Mouse (Mus musculus) embryonic facial prominence, embryonic 12.5 days (tissue): ENCODE measurements around the gene Ppme1. TPM values are rescaled to one million over a fixed set of nuclear protein-coding genes. Genes with fewer than 3 reads are reported as not detected.

Experiments used
- polyA plus RNA-seq: library from polyadenylated mRNA; unstranded; fragments of >200 nt; fragmentation: Nextera tagmentation; extraction: Ambion mirVana; gene quantifications from 2 replicates; pipeline ENCODE4 v1.2.1, GENCODE M21; 2016

The Ppme1 gene
- polyA plus RNA-seq, 1 experiment from 2014 or later, result 59.7 TPM

Other genes with a start within 250 kb of the Ppme1 start
- 26.8 and 29.7 TPM in 2 replicates for gene Lipt2, start 213.0 kb downstream of the Ppme1 start, polyA plus RNA-seq
- gene Kcne3, start 195.8 kb downstream of the Ppme1 start, polyA plus RNA-seq, result 11.4 and 13.3 TPM in 2 replicates
- gene Pgm2l1, start 144.9 kb downstream of the Ppme1 start, polyA plus RNA-seq, result 5.0 and 6.8 TPM in 2 replicates
- 15.5 and 16.6 TPM in 2 replicates for gene P4ha3, start 86.8 kb downstream of the Ppme1 start, polyA plus RNA-seq
- 32.6 and 33.8 TPM in 2 replicates for gene C2cd3, start 74 bp downstream of the Ppme1 start, polyA plus RNA-seq
- not detected in 2 replicates for gene Ucp3, start 100.7 kb upstream of the Ppme1 start, polyA plus RNA-seq
- gene Ucp2, start 121.0 kb upstream of the Ppme1 start, polyA plus RNA-seq, result 130 and 164 TPM in 2 replicates
- gene Dnajb13, start 142.7 kb upstream of the Ppme1 start, polyA plus RNA-seq, result 0.14 and 0.19 TPM in 2 replicates
- 14.9 and 15.7 TPM in 2 replicates for gene Coa4, start 164.8 kb upstream of the Ppme1 start, polyA plus RNA-seq
- gene Rab6a, start 235.1 kb upstream of the Ppme1 start, polyA plus RNA-seq, result 121 and 126 TPM in 2 replicates
- 64.3 and 67.4 TPM in 2 replicates for gene Mrpl48, start 236.0 kb upstream of the Ppme1 start, polyA plus RNA-seq